Mouse (Mus musculus) forelimb bud, embryonic 11.5 days (tissue): Measurements from ENCODE around the gene Mrpl52.
A peak's percentile ranks its signal among the peaks of the same experiment; 100 is the strongest.

Experiments used
- DNase-seq: peaks from one replicate; pipeline ENCODE4 v3.0.0-alpha.2; 2012; ENCODE audit warnings: low read depth, low spot score

The Mrpl52 gene

DNA sequence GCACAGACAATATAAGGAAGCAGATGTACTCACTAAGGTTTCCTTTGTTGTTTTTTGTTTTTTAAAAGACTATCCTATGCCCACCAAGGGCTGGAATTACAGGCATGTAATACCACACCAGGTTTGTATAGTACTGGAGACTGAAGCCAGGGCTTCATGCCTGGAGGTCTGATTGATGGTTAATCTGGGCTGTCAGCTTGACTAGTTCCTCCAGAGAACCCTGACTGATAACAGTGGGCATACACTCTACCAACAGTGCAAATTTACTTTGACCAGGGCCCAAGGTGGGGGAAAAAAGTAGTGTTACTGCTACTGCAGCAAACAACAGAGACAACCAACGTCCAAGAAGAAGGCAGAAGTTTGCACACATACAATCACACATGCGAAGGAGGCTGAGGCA lies 44.8 kb downstream of the Mrpl52 start:
- no peak for DNase-seq

DNA sequence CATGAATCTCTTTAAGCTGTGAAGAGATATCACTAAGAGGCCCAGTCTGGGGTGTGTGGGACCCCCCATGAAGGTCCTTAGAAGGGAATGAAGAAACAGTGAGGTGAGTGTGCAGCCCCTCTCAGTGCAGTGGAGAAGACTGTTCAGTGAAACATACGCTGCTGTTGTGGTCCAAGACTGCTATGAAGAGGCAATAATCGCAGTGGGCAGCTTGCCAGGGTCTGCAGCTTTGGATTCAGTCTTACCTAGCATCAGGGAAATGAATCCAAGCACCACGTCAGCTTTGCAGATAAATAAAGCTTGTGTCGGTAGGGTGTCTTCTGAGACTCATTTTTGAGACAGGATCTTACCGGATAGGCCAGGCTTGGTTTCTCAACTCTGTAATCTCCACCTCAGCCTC lies 46.0 kb downstream of the Mrpl52 start:
- DNase-seq: no peak

DNA sequence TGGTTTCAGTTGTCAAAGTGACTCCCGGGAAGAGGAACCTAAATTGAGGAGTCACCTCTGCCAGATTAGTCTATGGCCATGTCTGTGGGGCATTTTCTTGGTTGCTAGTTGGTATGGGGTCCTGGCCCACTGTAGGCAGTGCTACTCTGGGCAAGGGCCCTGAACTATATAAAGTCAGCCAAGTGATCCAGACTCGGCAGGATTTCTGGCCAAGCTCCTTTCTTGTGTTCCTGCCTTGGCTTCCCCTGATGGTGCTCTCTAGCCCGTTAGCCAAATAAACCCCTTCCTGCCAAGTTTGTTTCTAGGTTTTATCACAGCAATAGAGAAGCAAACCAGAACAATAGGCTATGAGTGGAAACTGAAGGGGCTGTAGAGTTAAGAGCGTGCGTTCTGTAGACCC lies 48.0 kb downstream of the Mrpl52 start:
- DNase-seq: no peak

DNA sequence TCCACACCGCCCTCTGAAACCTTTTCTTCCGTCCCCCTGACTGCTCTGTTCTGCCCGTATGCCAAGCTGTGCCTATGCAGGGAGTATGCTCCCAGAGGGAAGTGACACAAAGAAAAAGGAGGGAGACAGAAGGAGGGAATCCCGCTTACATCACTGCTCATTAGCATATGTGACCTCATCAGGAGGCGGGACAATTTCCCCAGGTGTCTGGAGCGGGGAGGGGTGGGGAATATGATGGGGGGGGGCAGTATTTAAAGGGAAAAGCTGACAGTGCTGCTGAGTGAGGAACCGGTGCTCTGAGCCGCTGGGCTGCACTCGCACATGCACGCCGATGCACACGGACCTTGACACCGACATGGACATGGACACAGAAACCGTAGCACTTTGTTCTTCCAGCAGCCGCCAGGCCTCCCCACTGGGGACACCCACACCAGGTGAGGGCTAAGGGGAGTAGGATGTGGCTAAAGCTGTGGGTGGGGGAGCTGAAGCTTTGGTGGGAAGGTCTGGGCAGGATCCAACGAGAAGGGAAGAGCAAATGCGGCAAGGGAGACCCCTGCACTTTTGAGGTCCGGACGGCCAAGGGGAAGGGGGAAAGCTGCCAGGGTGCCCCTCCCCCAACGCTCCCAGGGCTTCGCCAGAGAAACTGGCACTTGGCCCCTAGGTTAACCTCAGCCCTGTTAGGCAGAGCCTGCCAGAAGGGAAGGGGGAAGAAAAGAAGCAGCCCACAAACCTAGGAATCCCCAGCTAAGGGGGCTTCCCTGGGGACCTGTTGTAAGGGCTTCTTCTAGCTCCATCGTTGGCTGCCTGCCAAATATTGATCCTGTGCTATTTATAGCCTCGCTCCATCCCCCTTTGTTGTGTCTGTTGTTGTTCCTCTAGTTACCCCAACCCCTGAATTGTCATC lies 49.5 kb downstream of the Mrpl52 start, which contains the start of gene Rem2:
Gene Rem2, plus strand, starts transcription at position 160 of the 904 bp plus-strand sequence.
- peak; percentile 60 for DNase-seq

DNA sequence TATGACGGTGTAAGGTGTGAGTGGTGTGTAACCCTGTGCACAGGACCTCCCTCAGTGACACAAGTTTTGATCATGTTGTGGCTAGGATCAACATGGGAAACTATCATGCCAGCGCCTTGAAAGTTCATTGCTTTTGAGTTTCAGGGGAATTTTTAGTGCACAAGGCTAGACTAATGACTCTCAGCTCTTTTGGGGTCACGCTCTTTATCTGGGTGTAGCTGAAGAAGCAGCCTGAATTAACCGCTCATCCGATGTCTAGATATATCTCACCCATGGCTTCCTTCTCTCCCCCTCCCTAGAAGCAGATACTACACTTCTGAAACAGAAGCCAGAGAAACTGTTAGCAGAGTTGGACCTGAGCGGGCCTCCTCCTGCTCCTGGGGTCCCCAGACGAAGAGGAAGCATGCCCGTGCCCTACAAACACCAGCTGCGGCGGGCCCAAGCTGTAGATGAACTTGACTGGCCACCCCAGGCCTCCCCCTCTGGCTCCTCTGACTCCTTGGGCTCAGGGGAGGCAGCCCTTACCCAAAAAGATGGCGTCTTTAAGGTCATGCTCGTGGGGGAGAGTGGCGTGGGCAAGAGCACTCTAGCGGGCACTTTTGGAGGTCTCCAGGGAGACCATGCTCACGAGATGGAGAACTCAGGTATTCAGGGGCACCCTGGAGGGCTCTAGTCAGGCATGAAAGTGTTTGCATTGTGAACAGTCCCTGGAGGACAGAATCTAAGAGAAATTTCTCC lies 50.6 kb downstream of the Mrpl52 start:
- no peak for DNase-seq
